Mouse (Mus musculus) layer of hippocampus, adult 9-11 months (tissue): ENCODE measurements at regions not wholly inside any gene's neighbourhood (a gene's known extent, or its start where the extent isn't known, plus 50 kb on each side); places are given as distances from the start of the nearest gene placed in this dataset.
A peak's percentile ranks its signal among the peaks of the same experiment; 100 is the strongest.

Source experiments
- DNase-seq: peaks from one replicate; pipeline ENCODE4 v3.0.0; 2022

- DNase-seq = peak; percentile 7
Observed at GRCm38 (mm10) chr17:57678161-57678560, 63.9 kb downstream of the Gm21834 start.
